Mouse (Mus musculus): ENCODE measurements at regions not wholly inside any gene's neighbourhood (a gene's known extent, or its start where the extent isn't known, plus 50 kb on each side); places are given as distances from the start of the nearest gene placed in this dataset.

DNA sequence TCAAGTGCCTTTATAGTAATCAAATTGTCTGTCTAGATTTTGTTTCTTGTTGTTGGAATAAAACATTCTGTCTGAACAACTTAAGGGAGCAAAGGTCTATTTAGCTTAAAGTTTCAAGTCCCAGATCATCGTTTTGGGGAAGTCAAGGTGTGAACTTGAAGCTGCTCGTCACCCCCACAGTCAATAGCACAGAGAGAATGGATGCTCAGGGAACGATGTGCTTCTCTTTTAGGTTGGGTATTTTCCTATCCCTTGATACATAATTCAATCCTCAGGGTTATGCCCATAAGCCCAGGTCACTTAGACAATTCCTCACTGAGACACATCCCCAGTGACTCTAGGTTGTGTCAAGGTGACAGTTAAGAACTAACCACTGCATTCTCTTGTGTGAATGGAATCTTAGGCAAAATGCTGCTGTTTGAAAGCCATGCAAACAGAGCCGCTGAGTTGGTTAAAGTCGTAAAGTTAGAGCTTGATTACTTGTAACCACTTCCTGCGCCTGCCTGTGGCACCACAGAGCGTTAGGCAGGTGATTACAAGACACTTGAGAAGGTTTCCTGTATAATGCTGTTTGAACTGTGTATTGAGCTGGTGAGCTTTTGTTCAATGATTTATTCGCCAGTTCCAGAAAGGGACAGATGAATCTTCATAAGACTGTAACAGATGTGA, 170.2 kb downstream of the Btg1 start:
- no peak for DNase-seq

DNA sequence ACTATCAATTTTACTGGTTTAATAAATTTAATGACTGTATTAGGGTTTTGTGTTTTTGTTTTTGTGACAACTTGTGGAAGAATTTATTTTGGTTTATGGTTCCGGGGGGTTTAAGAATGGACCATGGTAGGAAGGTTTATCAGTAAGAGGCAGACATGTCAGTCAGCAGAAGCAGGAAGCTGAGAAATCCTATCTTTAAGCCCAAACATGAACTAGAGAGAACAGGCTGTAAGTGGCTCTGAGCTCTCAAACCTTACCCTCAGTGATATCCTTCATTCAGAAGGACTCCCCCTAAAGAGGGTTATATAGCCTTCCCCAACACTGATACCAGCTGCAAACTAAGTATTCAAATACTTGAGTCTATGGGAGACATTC, 170.8 kb downstream of the Btg1 start:
- no peak for DNase-seq

DNA sequence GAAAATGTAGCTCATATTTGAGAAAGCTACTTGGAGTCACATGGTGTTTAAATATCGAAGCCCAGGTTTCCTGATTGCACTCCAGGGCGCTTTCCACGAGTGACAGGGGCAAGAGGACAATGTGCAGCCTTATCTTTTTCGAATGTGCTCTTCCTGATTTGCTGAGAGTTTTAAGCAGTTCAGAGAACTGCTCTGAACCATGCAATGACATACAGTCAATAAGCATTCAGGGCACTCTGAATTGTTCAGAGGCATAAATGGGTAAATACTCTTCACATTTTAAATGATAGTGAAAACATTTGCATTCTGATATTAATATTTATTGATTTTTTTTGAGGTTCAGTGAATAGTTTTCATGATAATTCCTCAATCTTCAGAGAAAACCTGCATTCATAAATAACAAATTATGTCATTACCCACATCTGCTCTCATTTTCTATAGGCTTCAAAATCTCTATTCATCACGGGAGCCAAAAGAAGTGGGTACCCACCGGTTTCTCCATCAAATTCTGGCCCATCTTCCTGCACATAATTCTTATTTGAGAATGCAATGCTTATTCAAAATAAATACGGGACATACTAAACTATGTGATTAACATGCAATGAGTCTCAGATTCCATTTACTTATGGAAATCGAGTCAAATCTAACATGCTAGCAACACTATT, 171.7 kb downstream of the Btg1 start:
- DNase-seq = no peak

DNA sequence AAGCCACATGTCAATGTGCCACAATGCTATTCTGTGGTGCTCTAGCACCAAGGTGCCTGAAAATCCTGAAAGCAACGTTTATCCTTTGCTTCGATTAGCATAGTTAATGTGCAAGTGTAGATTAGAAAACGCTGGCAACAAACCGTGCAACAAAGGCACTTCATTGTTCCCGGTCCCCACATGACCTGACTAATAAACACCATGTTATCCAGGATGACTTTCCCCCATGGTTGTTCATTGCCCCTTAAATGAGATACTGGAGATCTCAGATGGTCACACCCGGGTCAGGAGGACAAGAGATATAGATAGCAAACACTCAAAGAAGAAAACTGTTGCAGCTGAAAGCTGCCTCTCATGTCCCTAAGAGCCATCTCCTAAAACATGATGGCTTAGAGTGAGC, 180.3 kb downstream of the Btg1 start:
- no peak for DNase-seq

DNA sequence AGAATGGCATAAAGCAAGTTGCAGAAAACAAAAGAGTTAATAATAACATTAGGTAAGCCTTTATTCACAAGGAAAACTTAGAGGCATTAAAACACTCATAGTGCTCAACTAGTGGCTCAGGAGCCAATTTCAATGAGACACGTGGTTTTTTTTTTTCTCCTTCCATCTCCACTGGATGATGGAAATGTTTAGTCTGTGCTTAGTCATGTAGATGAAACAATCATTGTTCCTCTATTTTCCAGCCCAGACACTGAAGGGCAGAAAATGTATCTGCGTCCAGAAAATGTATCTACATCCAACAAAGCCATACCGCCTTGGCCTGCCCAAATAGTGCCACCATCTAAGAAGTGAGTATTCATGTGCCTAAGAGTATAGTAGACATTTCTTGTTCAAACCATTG, 184.0 kb downstream of the Btg1 start:
- DNase-seq = no peak

DNA sequence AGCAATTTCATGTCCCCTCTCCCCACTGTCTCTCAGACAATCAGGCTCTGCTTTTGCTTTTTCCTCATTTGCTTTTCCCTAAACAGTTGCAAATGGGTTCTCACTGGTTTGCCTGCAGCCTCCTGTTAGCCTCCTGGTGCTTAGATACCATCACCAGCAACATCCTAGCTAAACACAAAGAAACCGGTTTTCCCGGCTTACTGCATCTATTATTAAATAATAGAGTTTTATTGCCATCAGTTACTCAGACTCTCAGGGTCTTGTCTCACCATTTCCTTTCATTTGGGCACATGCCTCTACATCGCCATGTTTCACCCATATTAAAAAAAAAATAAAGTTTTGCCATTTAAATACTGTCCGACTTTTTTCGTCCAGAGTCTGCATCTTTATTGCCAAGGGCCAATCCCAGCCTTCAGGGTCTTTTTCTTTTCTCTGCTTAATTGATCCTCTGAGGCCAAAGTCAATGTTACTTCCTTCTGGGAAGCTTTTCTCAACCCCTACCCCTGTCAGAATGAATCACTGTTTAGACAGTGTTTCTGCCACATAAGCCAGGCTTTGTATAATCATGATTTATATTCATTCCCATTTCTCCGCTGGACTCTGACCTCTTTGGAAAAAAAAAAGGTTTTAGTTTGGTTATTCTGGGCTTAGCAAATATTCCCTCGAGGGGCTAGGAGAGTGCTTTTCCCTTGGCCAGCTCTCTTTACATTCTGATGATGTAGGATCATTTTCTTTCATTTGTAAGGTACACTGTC, 187.4 kb downstream of the Btg1 start:
- no peak for DNase-seq

DNA sequence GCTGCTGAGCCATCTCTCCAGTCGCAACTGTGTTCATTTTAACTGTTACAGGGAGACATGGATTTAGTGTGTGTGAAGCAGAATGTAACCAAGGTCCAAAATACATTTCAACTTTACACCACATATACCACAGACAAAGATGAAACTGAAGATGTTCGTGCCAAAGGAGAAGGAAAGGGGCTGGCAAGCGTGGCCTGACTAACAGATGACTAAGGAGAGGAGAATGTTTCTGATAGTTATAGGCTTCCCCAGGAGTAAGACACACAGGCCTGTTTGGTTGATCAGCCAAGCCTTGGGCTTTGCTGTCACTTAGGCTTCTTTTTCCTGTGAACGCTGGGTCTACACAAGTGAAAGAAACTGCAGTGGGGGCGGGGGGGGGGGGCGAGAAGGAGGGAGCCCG, 189.8 kb downstream of the Btg1 start:
- DNase-seq = no peak

DNA sequence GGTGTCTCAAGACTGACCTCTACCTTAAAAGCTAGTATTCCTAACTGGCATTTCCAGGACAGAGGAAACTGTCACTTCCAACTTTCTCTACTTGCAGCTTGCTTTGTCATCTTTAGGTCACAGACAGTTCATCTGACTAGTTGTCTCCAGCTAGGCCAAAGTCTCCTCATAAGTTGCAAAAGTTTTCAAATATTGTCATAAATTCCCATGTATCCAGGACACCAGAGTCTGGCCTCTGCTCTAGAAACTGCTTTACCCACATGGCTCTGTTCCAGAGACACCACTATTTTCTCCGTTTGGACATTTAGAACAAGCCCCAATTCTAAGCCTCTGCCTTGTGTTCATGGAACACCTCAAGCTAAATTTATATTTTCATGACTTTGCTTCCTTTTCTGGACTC, 205.0 kb downstream of the Btg1 start:
- DNase-seq = no peak

DNA sequence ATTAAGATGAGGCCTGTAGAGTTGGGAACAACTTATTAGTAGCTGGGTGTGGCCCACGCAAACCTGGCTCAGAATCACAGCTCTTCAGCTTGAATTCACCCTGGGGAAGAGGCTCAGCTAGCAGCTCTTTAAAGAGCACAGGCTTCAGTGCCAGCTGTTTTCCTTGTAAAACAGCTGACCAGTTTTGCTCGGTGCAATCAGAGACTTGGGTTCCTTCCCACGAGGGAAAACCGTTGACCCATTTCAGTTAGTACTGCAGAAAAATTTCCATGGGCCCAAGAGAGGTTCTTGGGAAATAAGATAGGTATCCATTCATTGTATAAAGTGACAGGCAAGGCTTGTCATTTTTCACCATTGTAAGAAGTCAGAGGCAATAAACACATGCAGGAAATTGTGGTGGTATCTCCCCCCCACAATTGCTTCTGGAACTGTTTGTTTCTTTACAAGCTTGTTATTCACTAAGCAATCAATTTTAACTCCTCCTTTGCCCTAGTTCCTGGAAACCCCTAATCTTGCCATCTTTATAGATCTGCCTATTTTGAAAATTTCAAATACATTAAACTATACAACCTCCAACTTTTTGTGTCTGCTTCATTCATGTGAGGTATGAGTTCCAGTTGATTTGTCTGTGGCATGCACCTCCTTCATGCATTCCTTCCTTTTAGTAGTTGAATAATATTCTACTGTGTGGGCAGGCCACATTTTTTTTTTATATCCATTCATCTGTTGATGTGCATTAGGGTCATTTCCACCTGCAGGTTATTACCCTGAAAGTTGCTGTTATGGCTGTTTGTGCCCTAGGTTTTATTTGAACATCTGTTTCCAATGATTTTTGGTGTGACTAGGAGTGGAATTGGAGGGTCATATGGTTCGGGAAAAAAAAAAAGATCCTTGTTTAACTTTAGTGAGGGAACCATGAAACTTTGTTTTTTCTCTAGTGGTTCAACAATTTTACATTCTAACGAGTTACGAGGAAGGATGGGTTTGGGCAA, 205.8 kb downstream of the Btg1 start:
- DNase-seq = no peak

DNA sequence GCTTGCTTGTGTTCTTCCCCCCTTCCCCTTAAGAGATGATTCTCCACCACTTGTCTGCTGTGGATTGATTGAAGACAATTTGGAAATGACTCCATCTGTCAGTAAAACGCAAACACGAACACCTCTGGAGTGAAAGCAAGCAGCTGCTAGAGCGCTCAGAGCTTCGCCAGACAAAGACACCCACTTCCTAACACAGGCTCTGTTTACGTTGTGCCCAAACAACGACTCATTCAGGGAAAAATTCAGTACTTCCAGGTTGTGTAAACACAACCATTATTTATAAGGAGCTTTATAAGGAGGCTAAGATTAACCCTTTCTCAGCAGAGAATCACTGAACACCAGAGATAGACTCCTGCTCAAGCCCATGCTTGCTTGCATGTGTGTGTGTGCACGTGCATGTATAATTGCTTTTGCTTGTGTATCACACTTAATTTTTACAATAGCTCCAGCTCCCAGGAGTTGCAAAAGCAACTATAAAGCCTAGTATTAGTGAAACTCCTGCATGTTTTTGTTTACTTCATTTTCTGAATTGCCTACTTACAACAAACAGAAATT, 209.5 kb downstream of the Btg1 start:
- DNase-seq = no peak

DNA sequence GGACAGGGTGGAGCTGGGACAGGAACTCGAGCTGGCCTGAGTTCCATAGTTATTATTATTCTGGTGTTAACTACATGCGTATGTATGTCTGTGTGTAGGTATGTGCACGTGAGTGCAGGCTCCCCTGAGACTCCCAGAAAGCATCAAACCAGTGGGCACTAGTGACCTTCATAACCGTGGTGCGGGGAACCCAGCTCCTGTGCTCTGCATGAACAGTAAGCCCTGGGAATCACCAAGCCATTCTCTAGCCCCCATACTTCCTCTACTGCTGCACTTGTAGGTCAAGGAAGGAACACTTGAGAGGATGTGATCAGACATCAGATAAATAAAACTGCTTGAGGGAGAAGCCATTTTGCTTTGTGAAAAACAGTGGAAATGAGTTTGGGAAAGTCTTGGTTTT, 211.2 kb downstream of the Btg1 start:
- no peak for DNase-seq

DNA sequence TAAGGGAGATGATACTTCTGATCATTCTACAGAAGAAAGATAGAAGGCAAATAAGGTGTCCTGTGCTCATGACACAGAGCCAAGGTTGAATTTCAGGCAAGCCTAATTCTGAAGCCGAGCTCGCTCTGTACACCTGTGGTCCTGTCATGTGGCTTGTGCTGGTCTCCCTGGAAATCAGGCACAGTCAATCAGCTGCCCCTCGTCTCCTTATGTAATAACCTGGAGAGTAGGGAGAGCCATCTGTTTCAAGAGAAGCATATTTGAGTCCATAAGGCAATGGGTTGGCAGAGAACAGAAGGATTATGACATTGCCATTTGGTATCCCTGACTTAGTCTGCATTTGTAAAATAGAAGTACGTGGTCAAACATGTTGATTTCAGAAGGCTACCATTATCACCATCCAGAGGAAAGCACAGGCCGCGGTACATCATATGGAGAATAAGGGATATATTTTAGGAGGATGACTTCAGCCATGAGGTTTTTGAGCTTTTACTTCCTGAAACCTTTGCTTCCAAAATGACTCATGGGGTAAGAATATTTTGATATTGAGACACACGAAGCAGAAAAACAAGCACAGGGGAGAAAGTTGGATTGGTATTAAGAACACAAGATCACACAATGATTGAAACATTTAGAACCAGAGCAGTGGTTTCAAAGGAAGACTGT, 211.9 kb downstream of the Btg1 start:
- DNase-seq = no peak

DNA sequence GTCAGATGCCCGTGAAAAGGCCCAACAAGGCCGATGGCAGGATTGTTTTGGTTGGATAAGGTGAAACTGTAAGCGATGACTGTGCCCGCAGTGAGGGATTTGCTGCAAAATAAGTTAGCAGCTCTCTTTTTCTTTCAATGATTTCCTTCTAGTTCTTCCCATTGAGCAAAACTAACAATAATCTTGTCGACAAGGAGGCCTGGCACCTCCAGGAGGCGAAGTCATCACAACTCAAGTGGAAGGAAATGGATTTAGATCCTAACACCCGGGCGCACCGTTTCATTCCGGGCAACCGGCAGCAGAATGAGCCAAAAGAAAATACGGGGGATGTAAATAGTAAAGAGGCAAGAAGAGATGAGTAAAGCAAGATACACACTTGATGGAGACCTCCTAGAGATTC, 214.3 kb downstream of the Btg1 start:
- no peak for DNase-seq

DNA sequence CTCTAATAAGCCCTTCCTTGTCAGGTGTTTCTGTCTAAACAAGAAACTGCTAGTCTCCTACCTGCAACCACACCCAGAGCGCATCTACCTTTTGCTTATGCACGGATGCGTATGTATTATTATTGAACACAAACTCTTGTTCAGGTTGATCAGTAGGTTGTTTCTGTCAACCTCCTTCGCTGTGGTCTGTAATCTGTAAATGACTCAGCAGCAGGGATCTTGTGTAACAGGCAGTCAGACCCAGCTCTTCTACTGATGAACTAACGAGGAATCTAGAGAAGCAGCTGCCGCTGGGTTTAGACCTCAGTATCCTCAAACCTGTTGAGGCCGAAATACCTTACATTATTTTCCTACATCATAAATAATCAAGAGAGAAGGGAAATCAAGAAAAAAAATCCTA, 220.4 kb downstream of the Btg1 start:
- DNase-seq = no peak

DNA sequence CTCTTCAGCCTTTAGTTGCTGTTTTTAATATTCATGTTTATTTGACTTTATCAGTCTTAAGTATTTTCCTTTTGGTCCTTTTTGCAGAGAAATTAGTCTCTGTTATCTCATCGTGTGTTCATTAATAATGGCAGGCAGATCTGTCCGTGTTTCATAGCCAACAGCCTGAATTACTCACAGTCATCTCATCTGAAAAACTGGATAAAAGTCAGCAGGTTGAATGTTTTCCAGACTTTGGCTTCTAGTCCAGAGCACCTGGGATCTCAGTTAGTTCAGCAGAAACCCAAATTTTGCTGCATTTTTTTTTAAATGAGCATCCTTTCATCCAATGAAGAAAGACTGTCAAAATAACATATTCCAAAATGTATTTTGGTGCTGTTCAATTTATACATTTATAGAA, 224.3 kb downstream of the Btg1 start:
- no peak for DNase-seq

DNA sequence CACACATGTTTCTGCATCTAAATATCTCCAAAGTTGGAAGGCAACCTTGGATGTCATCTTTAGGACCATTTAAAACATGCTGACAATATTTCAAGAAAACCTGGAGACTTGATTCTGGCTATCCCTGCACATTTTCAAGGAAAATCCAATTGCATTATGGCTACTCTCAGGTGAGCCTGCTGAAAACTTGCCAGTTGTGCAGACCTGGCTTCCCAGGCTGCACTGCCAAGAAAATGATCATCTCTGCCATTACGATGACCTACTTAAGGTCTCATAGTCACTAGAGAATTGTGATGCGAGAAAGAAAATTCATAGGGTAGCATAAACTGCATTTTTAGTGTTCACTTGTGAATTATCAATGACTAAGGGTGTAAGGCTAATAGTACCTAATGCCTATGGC, 225.2 kb downstream of the Btg1 start:
- no peak for DNase-seq

DNA sequence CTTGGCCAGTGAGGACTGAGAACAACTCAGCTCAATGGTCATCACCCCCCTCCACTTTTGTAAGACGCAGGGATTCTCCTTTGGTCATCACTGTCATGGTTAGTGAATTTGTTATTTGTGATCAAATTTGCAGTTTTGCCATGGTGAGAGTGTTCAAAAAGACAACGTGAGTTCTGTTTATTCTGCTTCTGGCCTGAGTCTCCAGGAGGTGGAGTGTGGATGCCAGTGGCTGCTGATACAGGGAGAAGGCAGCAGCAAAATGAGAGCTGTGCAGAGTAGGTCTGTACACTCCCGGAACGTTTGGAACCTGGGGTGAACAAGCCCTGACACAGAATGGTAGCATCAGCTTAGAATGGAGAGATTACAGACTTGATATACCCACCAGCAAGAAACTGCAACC, 229.1 kb downstream of the Btg1 start:
- DNase-seq = no peak

DNA sequence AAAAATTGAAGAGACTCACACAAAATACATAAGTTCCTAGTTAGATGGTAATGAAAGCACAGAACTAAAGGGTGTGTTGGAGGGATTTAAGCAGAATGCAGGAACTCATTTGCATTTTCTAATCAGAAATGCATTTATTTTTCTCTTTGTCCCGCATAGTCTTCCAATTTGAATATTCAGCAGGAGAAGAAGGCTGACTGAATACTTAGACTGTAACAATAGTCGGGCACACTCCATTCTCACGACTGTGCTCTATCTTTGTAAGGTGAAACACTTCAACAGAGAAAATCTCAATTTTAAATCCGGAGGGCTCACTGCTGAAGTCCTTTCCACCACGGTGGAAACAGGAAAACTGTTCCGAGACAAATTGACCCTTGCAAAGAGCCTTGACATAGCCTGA, 230.2 kb downstream of the Btg1 start:
- no peak for DNase-seq

DNA sequence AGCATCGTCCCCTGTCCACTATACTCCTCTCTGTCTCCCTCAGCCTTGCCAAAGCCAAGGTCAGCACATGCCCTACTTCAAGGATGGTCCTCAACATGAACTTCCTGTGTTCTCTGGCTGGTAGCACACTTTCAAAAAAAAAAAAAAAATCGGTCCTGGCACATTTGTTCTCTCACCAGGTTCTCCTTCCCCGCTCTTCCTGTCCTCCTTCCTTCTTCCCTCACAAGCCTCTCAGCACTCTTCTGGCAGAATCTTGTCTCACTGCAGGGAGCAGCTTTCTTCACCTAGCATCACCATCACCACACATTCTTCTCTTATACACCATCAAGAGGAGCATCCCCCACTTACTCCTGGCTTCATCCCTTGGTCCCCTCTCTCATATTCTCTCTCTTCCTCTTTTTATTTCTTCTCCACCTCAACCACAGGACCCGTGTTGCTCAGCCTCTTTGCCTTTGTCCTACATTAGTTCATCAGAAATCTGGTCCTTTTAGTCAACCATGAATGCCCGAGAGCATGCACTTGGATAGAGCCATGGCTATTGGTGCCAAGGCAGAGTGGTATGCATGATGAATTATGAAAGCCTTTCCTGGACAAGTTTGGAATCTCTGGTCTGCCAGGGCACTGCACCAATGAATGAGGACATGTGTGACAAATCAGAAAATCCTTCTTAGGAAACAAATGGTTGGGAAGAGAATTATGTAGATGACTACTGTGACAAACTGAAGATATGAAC, 230.8 kb downstream of the Btg1 start:
- DNase-seq = peak; percentile 19

DNA sequence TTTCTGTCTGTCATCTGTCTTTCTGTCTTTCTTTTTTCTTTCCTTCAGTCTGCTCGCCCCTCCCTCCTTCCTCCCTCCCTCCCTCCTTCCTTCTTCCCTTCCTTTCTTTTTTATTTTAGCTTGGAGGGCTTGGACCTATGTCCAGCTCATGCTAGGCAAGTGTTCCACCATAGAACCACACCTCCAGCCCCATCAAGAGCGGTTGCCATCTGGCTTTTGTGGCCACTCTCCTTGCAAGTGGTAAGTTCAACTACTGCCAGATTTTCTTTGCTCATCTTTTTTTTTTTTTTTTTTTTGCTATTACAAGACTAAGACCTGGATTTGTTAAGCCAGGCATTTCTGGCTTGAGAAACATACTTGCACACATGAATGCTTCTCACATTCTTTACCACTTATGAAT, 231.7 kb downstream of the Btg1 start:
- DNase-seq = no peak

DNA sequence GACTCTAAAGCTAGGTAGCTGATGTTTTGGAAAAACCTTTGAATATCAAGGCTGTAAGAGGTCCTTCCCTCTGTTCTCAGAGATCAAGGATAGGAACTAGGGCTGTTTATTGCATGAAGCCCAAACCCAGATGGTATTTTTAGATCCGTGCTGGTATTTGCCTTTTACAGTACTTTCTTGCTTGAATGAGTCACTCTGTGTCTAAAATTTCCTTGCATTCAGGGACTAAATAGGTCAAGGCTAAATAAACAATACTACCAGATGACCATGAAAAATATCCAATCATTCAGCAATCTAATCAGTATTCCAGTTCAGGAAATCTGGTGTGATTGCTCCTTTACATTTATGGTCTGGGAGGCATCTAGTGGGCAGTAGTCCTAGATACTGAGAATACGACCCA, 243.6 kb downstream of the Btg1 start:
- no peak for DNase-seq

Measured in adrenal gland, adult 8-10 months (tissue).